Mouse (Mus musculus): Measurements from ENCODE around the gene Limd1.
"Not testable (repeated sequence)": the region's sequence is repeated elsewhere in the genome, so short reads cannot be mapped to it uniquely, and the experiment has no call there.

Gene Limd1

GRCm38 (mm10) chr9:123478586-123479195 lies at the start of gene Limd1:
TSS of gene Limd1 (plus strand) at chr9:123478706.
- DNase-seq (ENCODE audit: low spot score): no peak

GRCm38 (mm10) chr9:123429863-123430262 lies 48.6 kb upstream of the Limd1 start:
- DNase-seq (ENCODE audit: low spot score): no peak

GRCm38 (mm10) chr9:123430973-123431372 lies 47.5 kb upstream of the Limd1 start:
- no peak for DNase-seq (ENCODE audit: low spot score)

- DNase-seq (ENCODE audit: low spot score): no peak
Observed at GRCm38 (mm10) chr9:123438223-123438622, 40.3 kb upstream of the Limd1 start.

- no peak for DNase-seq (ENCODE audit: low spot score)
Observed at GRCm38 (mm10) chr9:123440230-123441058, 38.1 kb upstream of the Limd1 start.

GRCm38 (mm10) chr9:123447101-123447500 lies 31.4 kb upstream of the Limd1 start:
- not testable (repeated sequence) for DNase-seq (ENCODE audit: low spot score)

- no peak for DNase-seq (ENCODE audit: low spot score)
Observed at GRCm38 (mm10) chr9:123448594-123448993, 29.9 kb upstream of the Limd1 start.

GRCm38 (mm10) chr9:123450174-123450573 lies 28.3 kb upstream of the Limd1 start:
- no peak for DNase-seq (ENCODE audit: low spot score)

- no peak for DNase-seq (ENCODE audit: low spot score)
Observed at GRCm38 (mm10) chr9:123451772-123452171, 26.7 kb upstream of the Limd1 start.

GRCm38 (mm10) chr9:123456634-123457602 lies 21.6 kb upstream of the Limd1 start:
- no peak for DNase-seq (ENCODE audit: low spot score)

- no peak for DNase-seq (ENCODE audit: low spot score)
Observed at GRCm38 (mm10) chr9:123457603-123458002, 20.9 kb upstream of the Limd1 start.

GRCm38 (mm10) chr9:123467141-123467620 lies 11.3 kb upstream of the Limd1 start:
- no peak for DNase-seq (ENCODE audit: low spot score)

GRCm38 (mm10) chr9:123468406-123469085 lies 10.0 kb upstream of the Limd1 start:
- DNase-seq (ENCODE audit: low spot score): no peak

- no peak for DNase-seq (ENCODE audit: low spot score)
Observed at GRCm38 (mm10) chr9:123469087-123469486, 9.4 kb upstream of the Limd1 start.

- no peak for DNase-seq (ENCODE audit: low spot score)
Observed at GRCm38 (mm10) chr9:123473377-123473776, 5.1 kb upstream of the Limd1 start.

- no peak for DNase-seq (ENCODE audit: low spot score)
Observed at GRCm38 (mm10) chr9:123475569-123475968, 2.9 kb upstream of the Limd1 start.

- DNase-seq (ENCODE audit: low spot score): no peak
Observed at GRCm38 (mm10) chr9:123478031-123478585, 398 bp upstream of the Limd1 start.

- DNase-seq (ENCODE audit: low spot score): no peak
Observed at GRCm38 (mm10) chr9:123479196-123479669, 727 bp downstream of the Limd1 start.

- no peak for DNase-seq (ENCODE audit: low spot score)
Observed at GRCm38 (mm10) chr9:123479876-123480252, 1.4 kb downstream of the Limd1 start.

- DNase-seq (ENCODE audit: low spot score): no peak
Observed at GRCm38 (mm10) chr9:123480253-123480921, 1.9 kb downstream of the Limd1 start.

- DNase-seq (ENCODE audit: low spot score): no peak
Observed at GRCm38 (mm10) chr9:123481136-123481535, 2.6 kb downstream of the Limd1 start.
